Mouse (Mus musculus) left cerebral cortex, adult 2 months (tissue): ENCODE results near the gene Hpca. TPM values are rescaled to one million over a fixed set of nuclear protein-coding genes. Genes with fewer than 3 reads are reported as not detected.

Experiments
- DNase-seq, 2 experiments: peaks; one replicate each; pipeline ENCODE4 v3.0.0; 2021 to 2022; ENCODE audit warnings: low spot score in 2 of 2, mixed read lengths in 1 of 2; ENCODE audit errors: extremely low spot score in 1 of 2
- H3K27ac ChIP-seq: fragments of 200-600 bp; 2 replicates; pipeline ENCODE4 v1.8.1; 2022
- H3K4me3 ChIP-seq: fragments of 200-600 bp; 2 replicates; pipeline ENCODE4 v1.8.1; 2022
- CTCF ChIP-seq: fragments of 200-600 bp; IDR thresholded peaks from 2 replicates; pipeline ENCODE4 v1.8.1; 2022; ENCODE audit warnings: antibody characterized with exemption, mild to moderate bottlenecking, moderate library complexity
- intact Hi-C: fragments of 180-260 bp; cut with DNase I; formaldehyde crosslinking; loops from one replicate; pipeline ENCODE4 v1.15.1; 2025
- total RNA-seq, 2 experiments: library from RNA; stranded (reverse); gene quantifications; 2 replicates each; pipeline ENCODE4 v1.2.3; 2021

Hpca gene
- total RNA-seq, 2 experiments from 2014 or later, result 650 to 692 TPM

DNA sequence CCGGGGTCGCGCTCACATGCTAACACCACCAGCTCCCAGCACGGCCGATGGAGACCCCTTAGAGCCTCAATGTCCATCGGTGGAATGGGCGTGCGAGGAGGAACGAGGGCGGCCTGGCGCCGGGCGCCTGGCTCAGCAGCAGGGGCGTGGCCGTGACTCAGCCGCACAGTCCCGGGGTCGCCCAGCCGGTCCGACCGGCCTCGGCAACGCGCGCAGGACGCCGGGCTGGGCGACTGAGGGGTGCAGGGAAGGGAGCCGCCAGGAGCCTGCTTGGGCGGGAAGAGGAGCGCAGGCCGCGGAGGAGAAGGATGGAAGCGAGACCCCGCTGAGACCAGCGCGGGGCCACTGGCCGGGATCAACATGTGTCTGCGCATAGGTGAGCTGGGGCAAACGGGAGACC, 16.5 kb downstream of the Hpca start, which contains the start of gene Tmem54:
TSS of gene Tmem54 (plus strand) at position 193 of the 400 bp plus-strand sequence.
- TF ChIP-seq CTCF, result no peak
- intact Hi-C loops, result no loop called here
- no peak within 1 kb of the TSS for H3K4me3 ChIP-seq
- DNase-seq, result no peak
- H3K27ac ChIP-seq, result no peak within 1 kb of the TSS

DNA sequence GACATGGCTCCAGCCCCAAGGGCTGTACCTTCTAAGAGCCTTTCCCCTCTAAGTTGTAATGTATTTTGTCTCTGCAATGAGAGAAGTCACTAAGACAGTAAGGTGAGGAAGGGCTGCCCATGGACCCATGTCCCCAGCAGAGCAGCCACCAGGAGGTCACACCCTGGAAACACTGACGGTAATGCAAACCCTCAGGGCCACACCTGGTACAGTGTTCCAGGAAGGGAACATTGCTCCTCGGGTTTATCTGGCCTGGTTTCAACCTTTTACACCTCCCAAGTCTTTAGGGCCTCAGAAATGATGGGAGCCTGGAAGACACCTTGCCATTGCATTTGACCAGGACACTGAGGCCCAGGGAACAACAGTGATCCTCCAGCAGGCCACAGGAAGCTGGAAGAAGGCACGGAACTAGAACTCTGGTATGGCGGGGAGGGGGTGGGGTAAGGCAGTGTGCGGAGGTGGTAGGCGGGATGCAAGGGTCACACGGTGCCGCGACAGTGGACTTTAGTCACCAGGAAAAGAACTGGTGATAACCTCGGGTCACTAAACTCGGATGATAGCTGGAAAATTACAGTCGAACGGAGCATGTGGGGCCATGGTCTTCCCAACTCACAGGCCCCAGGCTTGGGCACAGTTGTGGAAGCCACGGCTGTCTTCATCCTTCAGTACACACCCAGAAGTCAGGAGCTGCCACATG, 19.6 kb downstream of the Hpca start:
- intact Hi-C loops, result no loop called here
- DNase-seq, result no peak
- Histone ChIP-seq H3K4me3 (no peak overlapping the region), H3K27ac (no peak overlapping the region)
- TF ChIP-seq CTCF, result no peak

DNA sequence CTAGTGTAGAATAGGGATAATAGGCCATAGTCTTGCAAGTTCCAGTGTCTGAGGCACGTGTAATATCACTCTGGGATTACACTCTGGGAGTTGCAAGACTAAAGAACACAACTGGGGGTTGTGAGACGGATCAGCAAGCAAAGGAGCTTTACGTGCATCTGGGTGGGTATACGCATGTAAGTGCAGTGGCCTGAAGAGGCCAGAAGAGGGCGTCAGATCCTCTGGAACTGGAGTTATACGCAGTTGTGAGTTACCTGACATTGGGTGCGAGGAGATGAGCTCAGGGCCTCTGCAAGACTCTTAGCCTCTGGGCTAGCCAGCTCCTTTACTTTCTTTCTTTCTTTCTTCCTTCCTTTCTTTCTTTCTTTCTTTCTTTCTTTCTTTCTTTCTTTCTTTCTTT, 24.8 kb downstream of the Hpca start:
- intact Hi-C loops, result no loop called here
- H3K4me3 ChIP-seq, result no peak overlapping the region
- no peak overlapping the region for H3K27ac ChIP-seq
- no peak for DNase-seq
- TF ChIP-seq CTCF, result no peak

DNA sequence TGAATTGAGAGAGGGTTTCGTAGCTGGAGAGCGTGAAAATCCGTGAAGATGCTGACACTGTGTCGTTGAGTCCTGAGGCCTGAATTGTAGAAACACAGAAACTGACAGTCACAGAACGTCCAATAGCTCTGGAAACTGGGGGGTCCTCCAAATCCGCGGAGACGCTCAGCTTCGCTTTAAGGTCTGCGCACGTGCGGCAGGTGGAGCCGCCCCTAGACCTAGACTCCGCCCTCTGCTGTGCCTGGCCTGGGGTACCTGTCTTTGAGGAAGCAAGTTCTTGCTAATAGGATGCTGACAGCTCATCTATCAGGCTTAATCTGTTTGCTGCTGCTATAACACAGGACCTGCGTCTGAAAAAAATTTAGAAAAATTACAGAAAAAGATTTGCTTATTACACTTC, 26.6 kb downstream of the Hpca start:
- no peak for TF ChIP-seq CTCF
- no peak for DNase-seq
- H3K27ac ChIP-seq, result no peak overlapping the region
- H3K4me3 ChIP-seq, result no peak overlapping the region
- intact Hi-C loops, result no loop called here

DNA sequence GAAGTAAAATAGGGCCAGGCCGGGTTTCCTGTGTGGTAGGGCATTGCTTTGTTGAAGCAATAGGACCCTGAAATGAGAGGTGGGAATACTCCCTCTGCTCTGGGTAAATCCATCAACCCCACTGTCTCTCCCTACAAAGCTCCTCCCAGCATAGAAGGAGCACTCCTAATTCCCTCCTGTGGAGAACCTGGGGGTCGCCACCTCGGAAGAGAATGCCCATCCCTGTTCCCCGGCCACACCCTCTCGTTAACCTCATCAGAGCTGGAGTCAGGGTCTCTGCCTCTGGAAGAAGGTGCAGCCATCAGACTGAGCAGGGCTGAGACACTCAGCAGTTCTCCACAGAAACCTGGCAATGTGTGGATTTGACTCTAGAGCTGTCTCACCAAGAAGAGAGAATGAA, 34.0 kb downstream of the Hpca start:
- no peak for TF ChIP-seq CTCF
- Histone ChIP-seq H3K27ac (no peak overlapping the region), H3K4me3 (no peak overlapping the region)
- intact Hi-C loops, result no loop called here
- DNase-seq, result no peak

DNA sequence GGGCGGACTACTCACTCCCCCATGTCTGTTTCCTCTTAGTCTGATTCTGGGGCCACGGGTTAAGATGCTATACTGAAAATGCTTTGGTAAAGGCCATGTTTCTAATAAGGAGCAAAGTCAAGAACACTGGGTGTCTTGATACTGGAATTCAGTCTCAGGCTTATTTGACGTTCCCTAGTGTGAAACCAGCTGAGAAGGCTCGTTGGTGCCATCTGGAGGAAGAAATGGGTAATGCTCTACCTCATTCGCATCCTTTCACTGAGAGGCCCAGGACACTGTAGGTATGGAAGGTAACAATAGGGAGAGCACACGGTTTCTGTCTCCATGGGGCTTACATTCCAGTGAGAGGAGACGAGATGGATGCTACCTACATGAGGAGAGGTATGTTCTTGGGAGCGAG, 35.8 kb downstream of the Hpca start:
- intact Hi-C loops, result loop anchor here (1.0 kb wide), 1 partner anchor 115 kb away; no protein-coding TSS in a partner anchor
- H3K27ac ChIP-seq, result no peak overlapping the region
- peak; percentile 66 to 69 for DNase-seq
- TF ChIP-seq CTCF, result peak; percentile 89
- no peak overlapping the region for H3K4me3 ChIP-seq

DNA sequence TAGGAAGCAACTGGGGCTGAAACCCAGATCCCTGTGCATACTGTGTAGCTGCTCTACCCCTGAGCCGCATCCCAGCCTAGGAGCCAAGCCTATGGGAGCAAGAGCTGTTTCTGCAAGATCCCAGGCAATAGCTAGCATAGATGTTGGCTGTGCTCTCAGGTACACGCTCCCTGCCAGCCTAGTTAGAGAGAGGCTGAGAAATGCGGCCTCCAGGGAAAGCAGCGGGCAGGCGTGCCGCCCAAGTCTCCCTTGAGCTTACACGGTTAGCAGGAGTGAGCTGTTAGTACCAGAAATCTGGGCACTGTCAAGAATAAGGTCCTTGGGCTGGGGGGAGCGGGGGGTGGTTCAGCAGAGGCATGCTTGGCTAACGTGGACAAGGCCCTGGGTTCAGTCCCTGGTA, 36.9 kb downstream of the Hpca start:
- intact Hi-C loops, result loop anchor here (5.0 kb wide), 1 partner anchor 178 kb away; no protein-coding TSS in a partner anchor
- no peak for DNase-seq
- TF ChIP-seq CTCF, result no peak
- Histone ChIP-seq H3K27ac (no peak overlapping the region), H3K4me3 (no peak overlapping the region)

DNA sequence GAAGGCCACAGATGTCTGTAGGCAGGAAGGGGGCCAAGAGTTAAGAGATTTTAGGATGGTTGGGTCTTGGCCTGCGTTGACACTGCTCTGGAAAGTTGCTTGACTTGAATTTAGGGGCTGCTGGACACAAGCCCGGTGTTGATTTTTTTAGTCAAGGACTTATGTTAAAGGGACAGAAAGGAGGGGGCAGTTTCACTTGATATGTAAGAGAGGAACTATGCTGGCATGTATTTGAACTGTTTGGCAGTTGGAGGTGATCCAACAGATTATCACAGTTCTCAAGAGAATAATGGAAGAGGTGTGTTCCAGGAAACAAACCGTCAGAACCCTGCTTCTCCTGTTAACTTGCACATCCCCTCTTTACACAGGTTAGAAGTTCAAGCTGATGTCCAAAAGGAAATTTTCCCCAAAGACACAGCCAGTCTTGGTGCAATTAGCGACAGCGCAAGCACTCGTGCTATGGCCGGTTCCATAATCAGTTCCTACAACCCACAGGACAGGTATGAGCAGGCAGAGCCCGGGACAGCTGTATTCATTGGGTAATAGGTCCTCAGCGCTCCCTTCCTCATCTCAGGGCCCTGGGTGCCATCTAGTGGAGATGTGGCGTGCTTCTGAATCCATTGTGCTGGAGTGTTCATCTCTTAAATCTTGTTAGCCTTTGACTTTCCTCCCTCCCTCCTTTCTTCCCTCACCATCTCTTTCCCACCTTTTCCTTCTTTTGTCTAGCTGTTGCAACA, 39.3 kb downstream of the Hpca start:
- DNase-seq, result peak; percentile 56 to 62
- intact Hi-C loops, result loop anchor here (1.0 to 5.0 kb wide), 2 partner anchors 111 to 175 kb away; no protein-coding TSS in a partner anchor
- Histone ChIP-seq H3K27ac (no peak overlapping the region), H3K4me3 (no peak overlapping the region)
- peak; percentile 79 for TF ChIP-seq CTCF

DNA sequence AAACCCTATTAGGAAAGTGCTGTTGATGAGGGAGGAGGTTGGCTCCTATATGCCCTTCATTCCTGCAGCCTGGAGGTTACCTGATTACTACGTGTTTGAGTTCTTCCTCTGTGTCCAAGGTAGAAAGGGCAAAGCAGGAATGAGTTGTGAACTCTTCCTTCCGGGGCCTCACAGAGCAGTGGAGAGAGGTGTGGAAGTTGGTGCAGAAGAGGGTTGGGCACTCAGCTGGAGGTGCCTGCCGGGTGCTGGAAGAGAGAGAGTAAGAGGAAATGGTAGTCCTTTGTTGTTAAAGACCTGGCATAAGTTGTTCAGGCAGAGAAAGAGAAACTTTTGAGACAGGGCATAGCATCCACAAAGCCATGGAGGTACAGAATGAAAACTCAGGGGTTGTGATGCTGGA, 39.9 kb downstream of the Hpca start:
- no peak overlapping the region; the same call in 1 of the 2 replicates for H3K27ac ChIP-seq
- intact Hi-C loops, result loop anchor here (1.0 to 5.0 kb wide), 2 partner anchors 111 to 175 kb away; no protein-coding TSS in a partner anchor

DNA sequence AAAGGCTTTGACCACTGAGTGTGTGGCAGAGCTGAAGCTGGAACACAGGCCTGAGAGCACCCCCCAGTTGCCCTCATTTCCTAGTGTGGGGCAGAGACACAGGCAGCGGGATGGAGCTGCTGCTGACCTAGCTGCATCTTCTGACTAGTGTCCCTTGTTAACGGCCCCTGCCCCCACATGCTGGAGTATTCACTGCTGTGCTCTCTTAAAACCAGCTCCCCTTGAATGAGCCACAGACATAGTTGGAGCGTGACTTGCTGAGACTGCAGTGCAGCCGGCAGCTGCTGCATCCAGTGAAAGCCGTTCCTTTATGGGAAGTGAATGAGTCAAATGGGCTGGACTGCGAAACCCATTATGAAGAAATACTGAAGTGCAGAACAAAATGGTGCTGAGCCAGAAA, 40.3 kb downstream of the Hpca start:
- H3K4me3 ChIP-seq, result no peak overlapping the region
- no peak overlapping the region; the same call in 1 of the 2 replicates for H3K27ac ChIP-seq
- DNase-seq, result peak in 1 of 2 experiments; percentile 20
- intact Hi-C loops, result loop anchor here (5.0 kb wide), 1 partner anchor 174 kb away; no protein-coding TSS in a partner anchor
- no peak for TF ChIP-seq CTCF

More for the DNA sequence above, 39.9 kb downstream of the Hpca start:
- DNase-seq, result no peak
- no peak overlapping the region for H3K4me3 ChIP-seq
- no peak for TF ChIP-seq CTCF

DNA sequence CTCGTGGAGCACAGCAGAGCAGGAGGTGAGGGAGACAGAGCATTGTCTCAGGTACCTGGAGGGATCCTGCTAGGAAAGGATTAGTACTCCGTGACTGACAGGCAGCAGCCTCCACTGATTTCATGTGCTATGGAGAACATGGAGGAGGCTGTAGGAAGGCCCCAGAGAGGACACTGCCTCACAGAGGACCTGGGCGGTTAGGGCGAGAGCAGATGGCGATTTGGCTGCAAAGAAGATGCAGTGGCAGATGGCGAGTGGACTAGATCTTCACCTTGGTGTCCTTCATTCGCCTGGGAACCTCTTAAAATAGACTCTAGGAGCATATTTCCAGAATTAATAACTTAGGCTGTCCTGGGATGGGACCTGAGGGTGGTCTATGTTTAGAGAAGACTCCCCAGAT, 40.8 kb downstream of the Hpca start:
- no peak for TF ChIP-seq CTCF
- intact Hi-C loops, result loop anchor here (5.0 kb wide), 1 partner anchor 174 kb away; no protein-coding TSS in a partner anchor
- H3K4me3 ChIP-seq, result no peak overlapping the region
- H3K27ac ChIP-seq, result no peak overlapping the region; the same call in 1 of the 2 replicates
- DNase-seq, result no peak

DNA sequence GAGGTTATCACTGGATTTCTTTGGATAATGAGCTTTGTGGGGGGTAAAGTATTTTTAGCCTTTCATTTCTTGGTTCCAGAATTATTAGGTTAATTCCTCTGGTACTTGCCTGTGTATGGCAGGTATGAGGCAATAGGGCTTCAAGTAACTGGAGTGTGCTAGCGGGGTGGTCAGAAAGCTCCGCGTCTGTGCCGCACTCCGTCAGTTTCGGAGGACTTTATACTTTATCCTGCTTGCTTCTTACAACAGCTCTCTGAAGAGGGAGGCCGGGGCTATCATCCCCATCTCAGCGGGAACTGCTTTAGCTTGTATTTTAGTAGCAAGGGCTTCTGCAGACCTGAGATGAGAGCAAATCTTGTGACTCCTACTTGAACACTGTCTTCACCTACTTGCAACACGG, 42.7 kb downstream of the Hpca start:
- DNase-seq, result no peak
- H3K4me3 ChIP-seq, result no peak overlapping the region
- intact Hi-C loops, result no loop called here

More for the DNA sequence above, 42.7 kb downstream of the Hpca start:
- no peak for TF ChIP-seq CTCF
- H3K27ac ChIP-seq, result no peak overlapping the region
